Mouse (Mus musculus): ENCODE data around the gene C1qb. TPM values are rescaled to one million over a fixed set of nuclear protein-coding genes. Genes with fewer than 3 reads are reported as not detected.

The C1qb gene
- polyA plus RNA-seq, 1 experiment from 2014 or later = 69.0 TPM

- DNase-seq (ENCODE audit: low spot score) (no peak), ATAC-seq (replicated peaks; ENCODE audit: low FRiP score, low read depth) (no peak)
- Histone ChIP-seq H3K4me3 (replicated peaks; ENCODE audit: low read depth, low read length) (no peak overlapping the region), H3K36me3 (ENCODE audit: insufficient read depth, low read length) (no peaks in the 10 kb centered on the region), H3K4me1 (replicated peaks; ENCODE audit: insufficient read depth, low read length) (no peaks in the 10 kb centered on the region), H3K27me3 (ENCODE audit: insufficient read depth, low read length) (peaks cover 22% of the 10 kb centered on the region; the same call in 1 of the 2 replicates), H3K9ac (ENCODE audit: low read depth, low read length) (no peak overlapping the region), H3K9me3 (replicated peaks; ENCODE audit: low read length) (no peaks in the 10 kb centered on the region), H3K4me2 (ENCODE audit: low read length) (no peak overlapping the region), H3K27ac (no peak overlapping the region)
- WGBS = 25% methylated on average over 9 of the region's 9 CpGs
- TF ChIP-seq CTCF (IDR thresholded peaks at IDR 0.05; ENCODE audit: low read depth) = no peak
These were observed 12.2 kb upstream of the C1qb start for GRCm38 (mm10) chr4:136898084-136898598.

DNA sequence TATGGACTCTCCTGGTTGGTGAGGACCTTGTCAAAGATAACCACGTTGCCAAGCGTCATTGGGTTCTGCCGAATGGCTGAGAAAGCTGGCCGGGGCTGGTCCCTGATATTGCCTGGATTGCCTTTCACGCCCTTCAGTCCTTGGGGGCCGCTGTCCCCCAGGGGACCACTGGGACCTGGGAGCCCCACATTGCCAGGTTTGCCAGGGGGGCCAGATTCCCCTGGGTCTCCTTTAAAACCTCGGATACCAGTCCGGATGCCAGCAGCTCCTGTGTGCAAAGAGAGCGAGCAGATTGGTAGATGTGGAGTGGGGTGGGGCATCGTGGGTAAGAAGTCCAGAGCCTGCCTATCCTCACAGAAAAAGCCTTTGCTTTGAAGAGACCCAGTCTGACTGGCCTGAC is 10.5 kb upstream of the C1qb start:
- peaks cover 15% of the 10 kb centered on the region; the same call in 1 of the 2 replicates for H3K27me3 ChIP-seq (ENCODE audit: insufficient read depth, low read length)
- H3K9me3 ChIP-seq (replicated peaks; ENCODE audit: low read length) = no peaks in the 10 kb centered on the region
- no peak overlapping the region for H3K9ac ChIP-seq (ENCODE audit: low read depth, low read length)
- no peak for ATAC-seq (replicated peaks; ENCODE audit: low FRiP score, low read depth)
- DNase-seq (ENCODE audit: low spot score) = no peak
- 29% methylated on average over 10 of the region's 10 CpGs for WGBS
- H3K27ac ChIP-seq = no peak overlapping the region
- H3K4me1 ChIP-seq (replicated peaks; ENCODE audit: insufficient read depth, low read length) = no peaks in the 10 kb centered on the region
- no peak overlapping the region for H3K4me3 ChIP-seq (replicated peaks; ENCODE audit: low read depth, low read length)
- no peak for TF ChIP-seq CTCF (IDR thresholded peaks at IDR 0.05; ENCODE audit: low read depth)
- no peak overlapping the region for H3K4me2 ChIP-seq (ENCODE audit: low read length)
- H3K36me3 ChIP-seq (ENCODE audit: insufficient read depth, low read length) = no peaks in the 10 kb centered on the region

GRCm38 (mm10) chr4:136895861-136896260 is 9.9 kb upstream of the C1qb start:
- no peaks in the 10 kb centered on the region for H3K9me3 ChIP-seq (replicated peaks; ENCODE audit: low read length)
- ATAC-seq (replicated peaks; ENCODE audit: low FRiP score, low read depth) = no peak
- H3K4me1 ChIP-seq (replicated peaks; ENCODE audit: insufficient read depth, low read length) = no peaks in the 10 kb centered on the region
- no peak for DNase-seq (ENCODE audit: low spot score)
- 3% methylated on average over 15 of the region's 15 CpGs for WGBS
- H3K27ac ChIP-seq = no peak overlapping the region
- no peak overlapping the region for H3K9ac ChIP-seq (ENCODE audit: low read depth, low read length)
- H3K4me2 ChIP-seq (ENCODE audit: low read length) = 0 out of 2 replicates have a peak overlapping the region, but pooled peaks have one; percentile 23
- TF ChIP-seq CTCF (IDR thresholded peaks at IDR 0.05; ENCODE audit: low read depth) = no peak
- no peak overlapping the region for H3K4me3 ChIP-seq (replicated peaks; ENCODE audit: low read depth, low read length)
- H3K27me3 ChIP-seq (ENCODE audit: insufficient read depth, low read length) = peaks cover 15% of the 10 kb centered on the region; the same call in 1 of the 2 replicates
- no peaks in the 10 kb centered on the region for H3K36me3 ChIP-seq (ENCODE audit: insufficient read depth, low read length)

DNA sequence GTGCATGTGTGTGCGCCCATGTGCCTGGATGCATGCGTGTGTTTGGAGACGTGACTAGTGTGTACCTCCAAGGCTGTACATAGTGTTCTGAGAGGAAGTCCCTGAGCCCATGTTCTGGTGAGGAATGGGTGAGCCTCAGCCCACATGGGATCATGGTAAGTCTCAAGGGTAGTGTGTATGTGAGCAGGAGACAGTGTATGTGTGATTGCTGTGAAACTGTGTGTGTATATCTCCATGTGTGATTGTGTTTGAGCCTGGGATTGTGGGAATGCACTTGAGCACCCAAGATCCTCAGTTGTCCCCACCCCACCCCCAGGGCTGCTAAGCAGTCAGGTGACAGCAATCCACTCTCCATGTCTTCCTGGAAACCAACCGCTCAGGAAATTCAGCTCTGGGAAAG is 8.8 kb upstream of the C1qb start:
- H3K9me3 ChIP-seq (replicated peaks; ENCODE audit: low read length) = no peaks in the 10 kb centered on the region
- H3K36me3 ChIP-seq (ENCODE audit: insufficient read depth, low read length) = no peaks in the 10 kb centered on the region
- no peak overlapping the region for H3K4me3 ChIP-seq (replicated peaks; ENCODE audit: low read depth, low read length)
- no peaks in the 10 kb centered on the region for H3K4me1 ChIP-seq (replicated peaks; ENCODE audit: insufficient read depth, low read length)
- H3K27me3 ChIP-seq (ENCODE audit: insufficient read depth, low read length) = peaks cover 15% of the 10 kb centered on the region; the same call in 1 of the 2 replicates
- H3K9ac ChIP-seq (ENCODE audit: low read depth, low read length) = no peak overlapping the region
- DNase-seq (ENCODE audit: low spot score) (no peak), ATAC-seq (replicated peaks; ENCODE audit: low FRiP score, low read depth) (no peak)
- TF ChIP-seq CTCF (IDR thresholded peaks at IDR 0.05; ENCODE audit: low read depth) = no peak
- WGBS = 66% methylated on average over 4 of the region's 4 CpGs
- no peak overlapping the region for H3K27ac ChIP-seq
- no peak overlapping the region for H3K4me2 ChIP-seq (ENCODE audit: low read length)

- DNase-seq (ENCODE audit: low spot score) = peak; percentile 79
- no peaks in the 10 kb centered on the region for H3K4me1 ChIP-seq (replicated peaks; ENCODE audit: insufficient read depth, low read length)
- peak; percentile 27; the same call in 1 of the 2 replicates for ATAC-seq (replicated peaks; ENCODE audit: low FRiP score, low read depth)
These were observed 7.9 kb upstream of the C1qb start for GRCm38 (mm10) chr4:136893691-136894543.

DNA sequence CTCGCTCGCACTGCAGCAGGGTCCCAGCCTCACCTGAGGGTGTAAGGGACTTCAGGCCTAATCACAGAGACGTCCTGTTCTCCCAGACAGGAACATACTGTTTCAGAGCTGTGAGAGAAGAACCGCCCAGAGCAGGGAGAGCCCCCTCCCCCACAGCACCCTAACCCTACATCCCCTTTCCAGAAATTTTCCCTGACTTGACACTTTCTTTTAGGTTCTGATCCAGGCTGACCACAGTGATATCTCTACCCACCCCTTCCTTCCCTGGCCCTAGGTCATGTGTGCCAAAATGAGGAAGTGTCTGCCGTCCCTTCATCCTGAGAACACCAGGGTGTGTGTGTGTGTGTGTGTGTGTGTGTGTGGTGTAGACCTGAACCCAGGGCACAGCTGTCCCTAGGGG is 6.8 kb upstream of the C1qb start, which contains the start of gene C1qc:
TSS of gene C1qc (minus strand) at position 255 of the 400 bp plus-strand sequence.
- H3K4me2 ChIP-seq (ENCODE audit: low read length) = no peak within 1 kb of the TSS
- DNase-seq (ENCODE audit: low spot score) = no peak
- no peak for TF ChIP-seq CTCF (IDR thresholded peaks at IDR 0.05; ENCODE audit: low read depth)

More at GRCm38 (mm10) chr4:136893691-136894543, 7.9 kb upstream of the C1qb start:
- H3K9ac ChIP-seq (ENCODE audit: low read depth, low read length) = no peak overlapping the region
- 3% methylated on average over 9 of the region's 9 CpGs for WGBS
- no peak overlapping the region for H3K4me3 ChIP-seq (replicated peaks; ENCODE audit: low read depth, low read length)
- H3K4me2 ChIP-seq (ENCODE audit: low read length) = no peak overlapping the region
- peak; percentile 85 for TF ChIP-seq CTCF (IDR thresholded peaks at IDR 0.05; ENCODE audit: low read depth)
- no peaks in the 10 kb centered on the region for H3K9me3 ChIP-seq (replicated peaks; ENCODE audit: low read length)
- no peak overlapping the region for H3K27ac ChIP-seq
- H3K36me3 ChIP-seq (ENCODE audit: insufficient read depth, low read length) = no peaks in the 10 kb centered on the region
- H3K27me3 ChIP-seq (ENCODE audit: insufficient read depth, low read length) = peaks cover 15% of the 10 kb centered on the region; the same call in 1 of the 2 replicates

More for the DNA sequence above, 6.8 kb upstream of the C1qb start, which contains the start of gene C1qc:
- 55% methylated on average over 5 of the region's 5 CpGs for WGBS
- Histone ChIP-seq H3K27ac (no peak within 1 kb of the TSS), H3K4me1 (replicated peaks; ENCODE audit: insufficient read depth, low read length) (no peaks in the 10 kb centered on the region), H3K27me3 (ENCODE audit: insufficient read depth, low read length) (peaks cover 15% of the 10 kb centered on the region; the same call in 1 of the 2 replicates), H3K9ac (ENCODE audit: low read depth, low read length) (no peak within 1 kb of the TSS), H3K36me3 (ENCODE audit: insufficient read depth, low read length) (no peaks in the 10 kb centered on the region), H3K4me3 (replicated peaks; ENCODE audit: low read depth, low read length) (no peak within 1 kb of the TSS), H3K9me3 (replicated peaks; ENCODE audit: low read length) (no peaks in the 10 kb centered on the region)
- no peak for ATAC-seq (replicated peaks; ENCODE audit: low FRiP score, low read depth)
